Mouse (Mus musculus) kidney, postnatal 0 days (tissue): ENCODE measurements around the gene Cops7a. TPM values are rescaled to one million over a fixed set of nuclear protein-coding genes. Genes with fewer than 3 reads are reported as not detected.

Experiments
- ATAC-seq: fragments of 200-750 bp; cut with Nextera tagmentation; replicated peaks from 2 replicates; pipeline ENCODE4 v1.8.0; 2017; ENCODE audit warnings: low read depth, moderate number of reproducible peaks, moderate TSS enrichment, moderate library complexity; ENCODE audit not compliant: low FRiP score
- DNase-seq: peaks from one replicate; pipeline ENCODE4 v3.0.0-alpha.2; 2016; ENCODE audit warnings: low spot score
- H3K27ac ChIP-seq: fragments of 300-500 bp; sonication (generic); 2 replicates; pipeline ENCODE4 v1.5.1; 2014; ENCODE audit warnings: mild to moderate bottlenecking
- H3K27me3 ChIP-seq: fragments of 300-500 bp; sonication (generic); 2 replicates; pipeline ENCODE4 v1.6.1; 2014; ENCODE audit warnings: low read length, mixed read lengths; ENCODE audit not compliant: insufficient read depth
- H3K36me3 ChIP-seq: fragments of 300-500 bp; sonication (generic); 2 replicates; pipeline ENCODE4 v1.6.1; 2014; ENCODE audit warnings: low read length, mixed read lengths; ENCODE audit not compliant: insufficient read depth
- H3K4me1 ChIP-seq: fragments of 300-500 bp; sonication (generic); replicated peaks from 2 replicates; pipeline ENCODE4 v1.6.1; 2014; ENCODE audit warnings: antibody characterized with exemption, low read length, mixed read lengths; ENCODE audit not compliant: insufficient read depth
- H3K4me2 ChIP-seq: fragments of 300-500 bp; sonication (generic); 2 replicates; pipeline ENCODE4 v1.6.1; 2014; ENCODE audit warnings: mild to moderate bottlenecking, low read length, moderate library complexity, mixed read lengths
- H3K4me3 ChIP-seq: fragments of 300-500 bp; sonication (generic); replicated peaks from 2 replicates; pipeline ENCODE4 v1.5.1; 2014; ENCODE audit warnings: low read depth, low read length
- H3K9ac ChIP-seq: fragments of 300-500 bp; sonication (generic); 2 replicates; pipeline ENCODE4 v1.6.1; 2014; ENCODE audit warnings: low read depth, low read length
- H3K9me3 ChIP-seq: fragments of 300-500 bp; sonication (generic); replicated peaks from 2 replicates; pipeline ENCODE4 v1.6.1; 2016; ENCODE audit warnings: low read length, inconsistent platforms, mixed read lengths
- CTCF ChIP-seq: IDR thresholded peaks from 2 replicates; pipeline ENCODE4 v1.5.1; 2016; ENCODE audit warnings: antibody characterized with exemption, low read depth, mild to moderate bottlenecking, moderate library complexity
- WGBS: fragments of 180-500 bp; shearing (Covaris S2); extraction: QIAGEN DNeasy Blood & Tissue Kit; methylation state at CpG from one replicate; pipeline ENCODE4 v1.1.7; 2014; 5-methylcytosine and 5-hydroxymethylcytosine counted together
- polyA plus RNA-seq: library from polyadenylated mRNA; unstranded; fragments of >200 nt; fragmentation: Nextera tagmentation; extraction: Ambion mirVana; gene quantifications from 2 replicates; pipeline ENCODE4 v1.2.1, GENCODE M21; 2015

Cops7a gene
- polyA plus RNA-seq, 1 experiment from 2014 or later, result 153 TPM

- Histone ChIP-seq H3K9ac (no peak overlapping the region), H3K27me3 (no peaks in the 10 kb centered on the region), H3K9me3 (no peaks in the 10 kb centered on the region), H3K27ac (no peak overlapping the region), H3K4me3 (no peak overlapping the region), H3K4me2 (no peak overlapping the region), H3K36me3 (no peaks in the 10 kb centered on the region), H3K4me1 (no peaks in the 10 kb centered on the region)
- TF ChIP-seq CTCF, result no peak
- 30% methylated on average over 3 of the region's 3 CpGs for WGBS
- DNase-seq, result no peak
- ATAC-seq, result no peak
Observed at GRCm38 (mm10) chr6:125003706-125004105, 38.4 kb upstream of the Cops7a start.

GRCm38 (mm10) chr6:124999546-124999945 lies 34.2 kb upstream of the Cops7a start:
- TF ChIP-seq CTCF, result no peak
- 34% methylated on average over 10 of the region's 10 CpGs for WGBS
- H3K27ac ChIP-seq, result no peak overlapping the region
- H3K4me1 ChIP-seq, result peaks cover 10% of the 10 kb centered on the region
- H3K9me3 ChIP-seq, result no peaks in the 10 kb centered on the region
- ATAC-seq, result no peak
- no peaks in the 10 kb centered on the region for H3K36me3 ChIP-seq
- no peak overlapping the region for H3K4me3 ChIP-seq
- H3K27me3 ChIP-seq, result peaks cover 24% of the 10 kb centered on the region
- DNase-seq, result no peak
- H3K9ac ChIP-seq, result no peak overlapping the region
- H3K4me2 ChIP-seq, result no peak overlapping the region

- H3K27me3 ChIP-seq, result peaks cover 26% of the 10 kb centered on the region
- H3K36me3 ChIP-seq, result no peaks in the 10 kb centered on the region
- H3K4me2 ChIP-seq, result no peak overlapping the region
- peaks cover 10% of the 10 kb centered on the region for H3K4me1 ChIP-seq
- 25% methylated on average over 14 of the region's 14 CpGs for WGBS
- no peaks in the 10 kb centered on the region for H3K9me3 ChIP-seq
- no peak for TF ChIP-seq CTCF
- no peak overlapping the region for H3K9ac ChIP-seq
- DNase-seq, result no peak
- H3K4me3 ChIP-seq, result no peak overlapping the region
- no peak for ATAC-seq
- no peak overlapping the region for H3K27ac ChIP-seq
Observed at GRCm38 (mm10) chr6:124999091-124999490, 33.8 kb upstream of the Cops7a start.

- no peak overlapping the region for H3K9ac ChIP-seq
- DNase-seq, result peak; percentile 43
- no peaks in the 10 kb centered on the region for H3K36me3 ChIP-seq
- 5% methylated on average over 8 of the region's 8 CpGs for WGBS
- no peak for TF ChIP-seq CTCF
- peak overlapping the region; percentile 99 for H3K4me2 ChIP-seq
- H3K4me3 ChIP-seq, result 0 out of 2 replicates have a peak overlapping the region, but pooled peaks have one; percentile 51
- H3K27me3 ChIP-seq, result peaks cover 26% of the 10 kb centered on the region
- no peak for ATAC-seq
- no peak overlapping the region for H3K27ac ChIP-seq
- H3K9me3 ChIP-seq, result no peaks in the 10 kb centered on the region
- H3K4me1 ChIP-seq, result peaks cover 10% of the 10 kb centered on the region
Observed at GRCm38 (mm10) chr6:124998066-124998465, 32.7 kb upstream of the Cops7a start.

GRCm38 (mm10) chr6:124996551-124997501 lies 31.5 kb upstream of the Cops7a start, which contains the start of gene Pianp:
Gene Pianp (plus strand): TSS chr6:124996694.
- no peaks in the 10 kb centered on the region for H3K9me3 ChIP-seq
- under 1% methylated on average over 65 of the region's 78 CpGs for WGBS
- ATAC-seq (peak; percentile 57), DNase-seq (peak; percentile 78)
- H3K36me3 ChIP-seq, result no peaks in the 10 kb centered on the region
- no peak within 1 kb of the TSS for H3K27ac ChIP-seq
- H3K4me1 ChIP-seq, result peaks cover 10% of the 10 kb centered on the region
- no peak for TF ChIP-seq CTCF
- H3K4me2 ChIP-seq, result peak within 1 kb of the TSS; percentile 99
- peak within 1 kb of the TSS; percentile 57 for H3K9ac ChIP-seq
- peak within 1 kb of the TSS; percentile 51 for H3K4me3 ChIP-seq
- peaks cover 26% of the 10 kb centered on the region for H3K27me3 ChIP-seq

GRCm38 (mm10) chr6:124995831-124996403 lies 30.6 kb upstream of the Cops7a start:
- 0 out of 2 replicates have a peak overlapping the region, but pooled peaks have one; percentile 51 for H3K4me3 ChIP-seq
- no peak for DNase-seq
- no peaks in the 10 kb centered on the region for H3K9me3 ChIP-seq
- peak overlapping the region; percentile 57; the same call in 1 of the 2 replicates for H3K9ac ChIP-seq
- no peaks in the 10 kb centered on the region for H3K36me3 ChIP-seq
- 52% methylated on average over 8 of the region's 8 CpGs for WGBS
- H3K27ac ChIP-seq, result no peak overlapping the region
- peak overlapping the region; percentile 99; the same call in 1 of the 2 replicates for H3K4me2 ChIP-seq
- peaks cover 26% of the 10 kb centered on the region for H3K27me3 ChIP-seq
- no peak for TF ChIP-seq CTCF
- ATAC-seq, result no peak
- peaks cover 10% of the 10 kb centered on the region for H3K4me1 ChIP-seq
